Mouse (Mus musculus) thymus, postnatal 4 days (tissue): Measurements from ENCODE around the gene Sorbs1.

ENCODE experiments used
- DNase-seq: peaks from one replicate; pipeline ENCODE4 v3.0.0; 2021

Gene Sorbs1

DNA sequence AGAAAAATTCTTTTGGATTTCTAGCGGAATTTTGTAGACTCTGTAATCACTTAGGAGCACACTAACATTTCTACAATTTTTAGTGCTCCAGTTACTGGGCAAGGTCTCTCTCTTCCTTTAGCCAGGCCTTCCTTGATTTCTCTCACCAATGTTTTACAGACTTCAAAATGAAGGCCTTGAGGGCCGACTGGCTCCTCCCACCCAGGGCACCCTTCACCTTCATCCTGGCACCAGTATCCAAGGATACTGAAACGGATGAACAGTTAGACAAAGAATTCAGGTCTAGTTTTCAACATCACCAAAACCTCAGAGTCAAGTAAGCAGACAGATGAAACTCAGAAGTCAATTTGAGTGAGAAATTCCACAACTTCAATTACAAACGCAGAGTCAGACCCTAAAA, 109.6 kb downstream of the Sorbs1 start:
- DNase-seq = no peak

DNA sequence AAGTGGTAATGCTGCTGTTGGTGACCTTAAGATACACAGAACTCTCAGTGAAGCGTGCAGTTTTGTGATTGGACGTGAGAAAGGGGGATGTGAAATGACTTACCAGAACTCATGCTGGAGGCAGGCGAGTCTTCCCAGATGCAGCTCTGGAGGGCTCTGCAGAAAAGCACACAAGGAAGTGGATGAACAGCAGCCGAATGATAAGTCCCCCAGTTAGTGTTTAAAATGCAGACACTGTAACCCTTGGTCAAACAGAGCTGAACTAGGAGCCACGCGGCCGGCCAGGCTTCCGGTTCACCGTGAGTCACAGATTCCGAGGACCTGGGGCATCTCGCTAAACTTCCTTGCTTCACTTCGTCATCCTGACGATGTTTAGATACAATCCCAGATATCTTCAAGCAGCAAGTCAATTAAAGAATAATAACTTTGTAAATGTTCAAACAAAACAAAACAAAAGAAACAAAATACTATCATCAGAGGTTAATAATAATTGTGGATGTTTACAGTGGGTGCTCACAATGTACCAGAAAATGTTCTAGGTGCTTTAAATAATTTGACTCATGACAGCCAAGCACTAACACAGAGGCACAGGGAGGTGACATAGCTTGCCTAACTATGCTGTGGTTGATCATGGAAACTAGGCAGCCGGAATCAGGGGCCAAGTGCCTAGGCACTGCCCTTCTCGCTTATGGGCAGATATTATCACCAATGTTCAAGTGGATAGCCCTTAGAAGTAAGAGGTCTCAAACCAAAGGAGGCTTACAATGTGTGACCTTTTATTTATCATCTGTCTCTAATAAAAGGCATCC, 111.2 kb downstream of the Sorbs1 start:
- DNase-seq = no peak

DNA sequence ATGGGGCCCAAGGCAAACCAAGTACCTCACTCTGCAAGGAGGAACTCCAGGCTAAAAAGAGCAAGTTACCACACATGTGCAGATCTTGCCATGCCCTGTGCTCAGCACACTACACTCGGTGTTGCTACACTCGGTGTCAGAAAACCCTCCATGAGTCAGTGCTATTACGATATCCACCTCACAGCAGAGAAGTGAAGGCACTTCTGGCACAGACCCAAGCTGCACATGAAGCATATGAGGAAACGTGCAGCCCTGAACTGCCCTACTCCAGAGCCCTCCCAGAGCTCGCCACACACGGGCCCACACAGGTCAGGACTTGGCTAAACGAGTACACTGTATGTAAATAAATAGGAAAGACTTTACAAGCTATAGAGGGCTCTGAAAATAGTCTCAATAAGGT, 112.4 kb downstream of the Sorbs1 start:
- DNase-seq = no peak

DNA sequence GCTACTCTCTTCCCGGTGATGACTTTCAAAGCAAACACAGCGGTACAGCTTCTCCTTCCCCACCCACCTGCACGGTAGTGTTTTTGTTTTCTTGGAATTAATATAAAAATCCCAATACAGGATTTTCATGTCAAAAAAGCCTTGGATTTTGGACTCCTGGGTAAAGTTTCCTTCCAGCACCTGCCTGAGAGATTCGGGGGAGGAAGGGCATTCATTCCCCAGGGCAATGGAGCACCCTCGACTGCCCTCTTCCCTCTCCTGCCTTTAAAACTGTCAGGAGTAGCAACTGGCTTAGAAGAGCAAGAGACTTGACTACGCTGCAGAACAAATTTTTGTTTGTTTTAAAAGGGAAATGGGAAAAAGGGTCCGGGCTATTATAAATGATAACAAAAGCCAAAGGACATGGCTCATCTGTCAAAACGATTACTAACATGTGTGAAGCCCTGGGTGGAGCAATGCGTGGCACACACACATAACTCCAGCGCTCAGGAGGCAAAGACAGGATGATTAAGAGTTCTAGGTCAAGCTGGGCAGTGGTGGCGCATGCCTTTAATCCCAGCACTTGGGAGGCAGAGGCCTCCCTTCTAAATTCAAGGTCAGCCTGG, 113.1 kb downstream of the Sorbs1 start:
- DNase-seq = no peak

DNA sequence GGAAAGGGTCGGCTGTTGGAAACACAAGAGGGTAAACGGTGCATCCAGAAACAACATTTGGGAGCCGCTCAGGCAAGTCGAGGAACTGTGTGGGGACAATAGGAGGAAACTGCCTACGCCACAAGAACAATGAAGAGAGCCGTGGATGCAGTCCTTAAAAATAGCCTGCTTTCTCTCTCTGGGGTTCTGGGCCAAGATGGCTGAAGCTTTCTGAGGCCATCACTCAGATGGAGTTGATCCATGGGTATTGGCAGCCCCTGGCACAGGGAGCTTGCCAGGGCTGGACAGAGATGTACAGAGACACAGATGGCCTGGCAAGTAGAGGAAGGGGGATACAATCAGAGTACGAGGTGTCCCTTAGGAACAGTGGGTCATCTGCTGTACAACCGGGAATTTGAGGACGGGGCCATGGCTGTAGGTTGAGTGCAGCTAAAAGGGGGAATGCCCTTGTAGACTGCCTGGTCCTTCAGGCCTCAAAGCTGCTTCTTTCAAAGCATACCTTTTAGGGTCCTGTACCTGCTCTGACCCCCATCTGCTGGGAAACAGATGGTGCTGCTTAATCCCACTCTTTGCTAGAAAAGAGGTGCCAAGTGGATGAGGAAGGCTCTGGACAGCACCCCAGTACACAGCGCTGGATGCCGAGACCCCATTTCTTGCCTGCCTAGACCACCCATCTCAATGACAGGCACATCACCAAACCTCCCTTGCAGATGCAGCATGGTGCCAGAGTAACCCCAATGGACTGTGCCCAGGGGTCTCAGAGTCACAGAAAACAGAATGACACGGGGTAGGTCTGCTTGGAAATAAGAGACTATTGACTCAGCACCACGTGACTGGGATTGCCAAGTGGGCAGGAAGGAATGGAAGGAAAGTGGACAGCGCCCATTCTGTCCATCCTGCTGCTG, 117.6 kb downstream of the Sorbs1 start:
- DNase-seq = no peak

DNA sequence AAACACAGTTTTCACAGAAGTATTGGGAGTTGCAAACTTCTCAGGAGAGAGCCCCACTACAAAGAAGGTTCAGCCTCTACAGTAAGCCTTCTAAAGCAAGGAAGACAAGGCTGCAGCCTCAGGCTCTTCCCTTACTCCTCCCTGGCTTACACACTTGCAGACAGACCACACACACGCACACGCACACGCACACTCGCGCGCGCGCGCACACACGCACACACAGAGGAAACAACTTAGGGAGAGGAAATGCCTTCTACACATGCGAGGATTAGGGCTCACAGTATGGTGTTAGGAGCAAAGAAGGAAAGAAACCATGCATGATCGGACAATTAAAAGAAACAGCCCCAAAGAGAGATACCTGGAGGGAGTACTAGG, 118.3 kb downstream of the Sorbs1 start:
- peak; percentile 31 for DNase-seq

DNA sequence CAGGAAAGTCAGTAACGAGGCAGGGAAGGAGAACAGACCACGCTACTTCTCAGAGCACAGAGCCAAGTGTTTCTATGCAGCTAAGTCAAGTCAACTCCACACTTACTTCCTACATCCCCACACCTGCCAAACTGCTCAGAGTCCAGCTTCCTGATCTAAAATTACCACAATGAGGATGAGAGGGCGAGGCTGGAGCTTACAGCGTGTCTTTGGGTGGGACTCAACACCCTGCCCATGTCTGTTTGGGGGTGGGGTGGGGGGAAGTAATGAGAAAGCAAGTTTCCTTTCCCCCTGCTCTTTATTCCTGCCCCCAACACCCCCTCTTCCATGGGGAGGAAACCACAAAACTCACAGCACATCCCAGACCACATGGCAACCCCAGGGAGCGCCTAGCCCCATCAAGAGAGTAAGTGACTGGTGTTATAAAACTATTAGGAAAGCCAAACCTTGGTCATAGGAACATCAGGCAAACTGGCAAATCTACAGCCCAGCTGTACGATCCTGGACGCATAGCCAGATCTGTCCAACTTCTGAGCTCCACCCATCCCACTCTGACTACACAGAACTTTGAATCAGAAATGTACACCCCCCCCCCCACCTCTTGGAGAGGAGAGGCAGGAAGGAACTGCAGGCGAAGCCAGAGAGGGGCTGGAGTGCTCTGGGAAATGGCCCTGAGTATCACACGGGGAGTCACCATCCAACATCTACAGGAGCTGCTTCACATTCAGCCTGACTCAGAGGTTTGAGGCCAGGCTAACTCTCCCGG, 118.8 kb downstream of the Sorbs1 start:
- no peak for DNase-seq

DNA sequence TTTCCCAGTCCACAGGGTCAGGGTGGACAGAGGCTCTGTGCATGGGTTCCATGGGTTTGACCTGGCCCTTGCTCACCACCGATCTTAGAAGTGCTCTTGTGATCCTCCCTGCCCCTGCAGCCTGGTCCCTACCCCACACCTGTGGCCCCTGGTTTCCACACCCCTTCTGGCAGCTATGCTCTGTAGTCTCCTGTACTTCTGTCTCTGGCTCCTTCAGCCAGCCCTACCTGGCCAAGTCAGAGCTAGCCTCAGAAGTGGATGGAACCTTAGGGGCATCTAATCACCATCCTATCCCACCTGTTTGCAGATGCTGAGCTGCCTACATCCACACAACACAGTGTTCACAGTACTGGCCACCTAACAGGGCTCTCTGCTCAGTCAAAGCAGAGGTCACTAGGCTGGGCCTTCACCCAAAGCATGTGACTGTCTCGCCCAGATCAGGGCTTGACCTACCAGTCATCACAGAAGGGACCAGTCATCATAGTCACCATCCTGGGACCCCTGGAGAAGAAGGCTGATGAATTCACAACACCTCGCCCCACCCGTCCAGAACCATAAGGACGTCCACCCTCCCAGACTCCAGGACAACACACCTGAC, 120.7 kb downstream of the Sorbs1 start:
- no peak for DNase-seq

DNA sequence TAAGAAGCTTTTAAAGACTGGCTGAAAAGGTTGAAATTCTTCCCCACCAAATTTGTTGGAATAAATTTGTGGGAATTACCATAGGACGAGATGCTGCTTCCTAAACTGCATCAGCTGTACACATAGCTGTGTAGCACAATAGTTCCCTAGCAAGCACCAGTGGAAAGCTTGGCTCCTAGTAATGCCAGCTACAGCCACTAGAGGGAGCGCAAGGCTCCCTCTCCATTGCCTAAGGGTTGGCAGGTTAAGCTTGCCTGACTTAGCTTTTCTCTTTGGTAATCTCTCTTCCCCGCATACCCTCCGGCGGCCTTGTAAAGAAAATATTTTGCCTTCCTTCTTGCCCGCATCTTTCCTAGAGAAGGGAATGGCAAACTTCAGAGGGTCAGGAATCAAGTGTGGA, 122.1 kb downstream of the Sorbs1 start:
- DNase-seq = peak; percentile 84

DNA sequence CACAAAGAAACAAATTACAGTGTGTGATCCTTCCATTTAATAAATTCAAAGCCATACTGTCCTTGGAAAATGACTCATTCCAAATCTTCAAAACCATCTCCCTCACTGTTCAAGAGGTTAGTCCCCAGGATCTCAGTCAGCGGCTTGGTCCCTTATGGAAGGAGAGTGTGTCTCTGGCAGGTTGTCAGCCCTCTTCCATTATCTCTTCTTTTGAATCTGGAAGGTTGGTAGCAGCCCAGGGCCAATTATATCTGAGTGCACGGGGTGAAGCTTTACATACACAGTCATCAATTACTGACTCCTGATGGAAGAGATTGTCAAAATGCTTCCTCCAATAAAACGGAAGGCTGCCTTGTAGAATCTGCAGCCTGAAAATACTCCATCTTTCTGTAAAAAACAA, 126.7 kb downstream of the Sorbs1 start:
- no peak for DNase-seq

DNA sequence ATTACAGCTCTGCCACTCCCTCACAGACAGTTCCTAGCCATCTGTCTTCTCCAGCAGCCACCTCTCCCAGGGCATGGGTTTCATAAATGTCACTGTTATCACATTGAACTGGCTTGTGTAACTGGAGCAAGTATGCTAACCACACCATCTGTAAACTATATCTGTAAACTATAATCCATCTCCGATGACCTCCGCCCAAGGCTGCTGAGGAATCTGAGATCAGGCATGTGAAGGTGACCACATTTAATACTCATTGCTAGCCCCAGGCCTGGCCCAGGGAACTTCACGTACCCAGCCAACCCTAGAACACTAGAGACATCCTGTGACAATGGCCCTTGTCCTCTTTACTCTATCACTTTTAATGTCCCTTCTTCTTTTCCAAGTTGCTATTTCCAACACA, 128.2 kb downstream of the Sorbs1 start:
- DNase-seq = no peak

DNA sequence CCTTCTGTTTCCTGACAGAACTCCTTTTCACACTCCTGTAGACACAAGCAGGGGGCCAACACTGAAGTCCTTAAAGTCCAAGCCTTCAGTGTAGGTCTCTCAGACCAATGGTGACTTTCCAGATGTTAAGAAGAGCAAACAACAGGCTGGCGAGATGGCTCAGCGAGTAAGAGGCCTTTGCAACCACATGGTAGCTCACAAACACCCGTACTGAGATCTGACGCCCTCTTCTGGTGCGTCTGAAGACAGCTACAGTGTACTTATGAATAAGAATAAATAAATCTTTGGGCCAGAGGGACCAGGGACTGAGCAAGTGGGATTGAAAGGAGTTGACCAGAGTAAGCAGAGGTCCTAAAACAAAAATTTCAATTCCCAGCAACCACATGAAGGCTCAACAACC, 129.6 kb downstream of the Sorbs1 start:
- DNase-seq = no peak

DNA sequence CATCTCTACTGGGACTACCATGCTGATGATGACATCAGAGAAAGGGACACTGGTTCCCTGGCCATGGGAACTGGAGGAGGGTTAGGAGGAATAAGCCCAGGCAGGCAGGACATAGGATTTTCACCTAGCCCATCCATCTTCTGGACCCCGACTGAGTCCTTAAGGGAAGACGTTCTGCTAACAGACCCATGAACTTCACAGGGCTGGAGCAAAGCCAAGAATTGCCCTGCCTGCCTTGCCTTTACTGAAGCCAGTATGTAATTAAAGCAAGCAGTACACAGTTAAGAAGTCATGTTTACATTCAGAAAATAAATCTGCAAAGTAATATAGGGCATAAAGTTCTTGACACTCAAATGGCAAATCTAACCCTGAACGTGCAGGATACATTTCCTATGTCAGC, 132.9 kb downstream of the Sorbs1 start:
- DNase-seq = no peak

DNA sequence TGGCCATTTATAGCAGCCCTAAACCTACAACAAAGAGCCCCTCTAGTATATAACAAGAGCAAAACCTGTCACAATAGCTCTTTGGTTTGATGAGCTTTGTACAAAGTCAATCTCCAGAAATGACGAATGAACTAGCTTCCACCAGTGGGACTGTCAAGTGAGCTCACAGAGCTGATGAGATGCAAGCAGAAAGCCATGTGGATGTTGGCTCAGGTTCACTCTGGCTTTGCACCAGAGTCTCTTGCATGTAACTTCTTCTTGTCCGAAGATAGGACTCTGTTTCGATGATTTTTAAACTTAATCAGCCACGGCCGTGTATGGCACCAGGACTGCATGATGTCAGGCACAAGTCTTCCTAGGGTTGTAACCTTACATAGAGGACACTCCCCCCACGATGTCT, 133.6 kb downstream of the Sorbs1 start:
- no peak for DNase-seq

DNA sequence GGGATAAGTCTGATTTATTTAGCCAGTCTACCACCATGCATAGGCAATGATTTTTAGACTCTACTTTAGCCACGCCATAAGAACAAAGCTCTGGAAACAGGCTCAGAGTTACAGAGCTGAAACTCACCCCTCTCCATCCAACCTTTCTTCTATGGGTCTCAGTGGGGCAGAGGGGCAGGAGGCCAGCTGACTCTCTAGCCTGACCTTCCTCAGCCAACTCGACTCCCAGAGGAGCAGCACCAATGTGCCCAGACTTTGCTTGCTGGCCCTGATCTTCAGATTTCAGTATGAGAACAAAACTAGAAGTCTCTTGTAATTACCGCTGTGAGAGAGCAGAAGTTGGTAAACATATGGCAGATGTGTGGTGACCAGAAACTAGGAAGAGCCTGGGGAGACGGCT, 134.5 kb downstream of the Sorbs1 start:
- DNase-seq = no peak

DNA sequence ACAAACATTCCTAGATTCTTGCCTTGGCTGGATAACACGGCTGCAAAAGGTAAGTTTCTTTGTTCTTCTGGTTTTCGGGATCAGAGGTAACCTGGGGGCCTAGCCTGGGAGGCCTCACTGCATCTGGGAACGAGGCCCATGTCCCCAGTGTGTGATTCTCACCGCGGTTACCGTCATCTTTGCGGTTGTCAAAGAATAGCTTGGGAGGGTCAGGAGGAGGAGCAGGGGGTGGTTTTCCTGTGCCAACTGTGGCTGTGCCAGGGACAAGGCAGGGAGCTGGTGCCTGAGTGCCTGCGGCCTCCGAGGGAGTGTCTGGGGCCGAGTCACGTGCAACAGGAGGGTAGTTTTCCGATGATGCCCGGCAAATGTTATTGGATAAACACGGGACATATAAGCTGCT, 135.9 kb downstream of the Sorbs1 start:
- no peak for DNase-seq

DNA sequence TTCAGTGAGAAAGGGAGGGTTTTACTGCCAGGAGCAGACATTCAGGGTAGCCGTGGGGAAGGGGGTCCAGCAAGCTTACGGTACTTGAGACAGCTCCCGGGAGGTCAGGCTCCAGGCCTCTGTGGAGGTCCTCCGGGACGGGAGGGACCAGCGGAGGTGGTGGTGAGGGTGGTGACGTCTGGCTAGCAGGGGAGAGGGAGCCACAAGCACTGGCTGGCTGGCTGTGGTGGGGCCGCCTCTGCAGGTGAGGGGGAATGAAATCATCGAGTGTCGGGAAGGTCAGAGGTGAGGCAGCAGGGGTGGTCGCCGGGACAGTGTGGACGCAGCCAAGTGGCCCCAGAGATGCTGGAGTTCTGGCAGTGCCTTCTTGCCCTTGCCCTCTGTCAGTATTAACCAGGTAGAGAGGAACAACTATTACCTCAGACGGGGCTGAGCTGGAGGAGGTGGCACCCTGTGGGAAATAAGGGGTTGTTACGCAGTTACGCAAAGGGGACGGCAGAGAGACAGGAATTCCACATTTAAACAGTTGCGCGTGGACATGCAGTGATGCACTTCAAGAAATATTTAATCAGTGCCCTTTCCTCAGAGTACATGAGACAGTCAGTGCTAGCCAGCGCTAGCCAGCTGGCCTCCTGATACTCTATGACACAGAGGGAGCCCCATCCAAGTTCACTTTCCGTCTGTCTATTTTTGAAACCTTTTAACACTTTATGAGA, 136.9 kb downstream of the Sorbs1 start:
- no peak for DNase-seq

DNA sequence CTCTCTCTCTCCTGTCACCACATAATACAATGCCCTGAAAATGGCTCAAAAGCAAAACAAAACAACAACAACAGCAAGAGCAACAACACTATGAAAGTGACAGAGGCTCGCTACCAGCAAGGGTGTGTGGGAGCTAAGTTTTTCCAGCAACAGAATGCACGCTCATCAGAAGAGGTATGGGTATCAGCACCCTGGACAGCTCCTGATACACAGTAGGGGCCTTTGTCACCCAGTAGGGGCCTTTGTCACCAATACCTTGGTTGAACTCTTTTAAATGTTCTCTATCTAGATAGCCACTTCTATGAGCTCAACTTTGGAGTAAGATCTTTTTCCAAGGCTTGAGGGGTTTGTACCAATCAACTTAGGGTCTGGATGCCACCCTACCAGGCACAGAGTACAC, 138.9 kb downstream of the Sorbs1 start:
- peak; percentile 45 for DNase-seq

DNA sequence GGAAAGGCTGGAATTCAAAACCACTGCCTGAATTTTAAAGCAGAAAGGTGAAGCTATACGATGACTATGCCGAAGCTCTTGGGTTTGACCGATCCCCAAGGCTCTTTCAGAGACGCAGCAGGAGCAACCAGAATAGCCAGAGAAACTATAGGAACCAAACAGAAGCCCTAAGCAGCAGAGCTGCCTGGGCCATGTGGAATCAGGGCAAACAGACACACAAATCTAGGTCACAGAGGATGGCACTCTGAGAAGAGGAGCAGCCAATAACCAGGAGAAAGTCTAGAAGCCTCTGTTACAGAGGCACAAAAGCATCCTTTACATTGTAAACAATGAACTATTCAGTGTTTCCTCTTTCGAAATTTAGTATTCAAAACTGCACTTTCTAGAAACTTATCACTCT, 140.9 kb downstream of the Sorbs1 start:
- no peak for DNase-seq

DNA sequence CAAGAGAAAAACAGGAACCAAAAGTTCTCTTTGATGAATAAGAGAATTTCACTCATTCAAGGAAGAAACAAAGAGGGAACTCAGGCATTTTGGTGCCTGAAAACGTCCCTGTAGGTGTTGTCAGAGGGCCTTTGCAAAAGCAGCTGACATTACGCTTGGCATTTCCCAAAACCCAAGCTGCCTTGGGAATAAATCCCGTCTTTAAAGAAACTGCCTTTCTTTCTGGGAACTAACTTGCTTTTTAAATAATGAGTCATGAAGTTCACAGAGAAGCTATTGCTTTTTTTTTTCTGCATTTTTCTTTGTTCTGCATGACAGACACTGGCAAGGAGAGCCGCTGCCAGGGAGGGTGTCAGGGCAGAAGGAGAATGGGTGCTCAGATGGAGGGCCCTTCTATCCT, 141.7 kb downstream of the Sorbs1 start:
- no peak for DNase-seq

DNA sequence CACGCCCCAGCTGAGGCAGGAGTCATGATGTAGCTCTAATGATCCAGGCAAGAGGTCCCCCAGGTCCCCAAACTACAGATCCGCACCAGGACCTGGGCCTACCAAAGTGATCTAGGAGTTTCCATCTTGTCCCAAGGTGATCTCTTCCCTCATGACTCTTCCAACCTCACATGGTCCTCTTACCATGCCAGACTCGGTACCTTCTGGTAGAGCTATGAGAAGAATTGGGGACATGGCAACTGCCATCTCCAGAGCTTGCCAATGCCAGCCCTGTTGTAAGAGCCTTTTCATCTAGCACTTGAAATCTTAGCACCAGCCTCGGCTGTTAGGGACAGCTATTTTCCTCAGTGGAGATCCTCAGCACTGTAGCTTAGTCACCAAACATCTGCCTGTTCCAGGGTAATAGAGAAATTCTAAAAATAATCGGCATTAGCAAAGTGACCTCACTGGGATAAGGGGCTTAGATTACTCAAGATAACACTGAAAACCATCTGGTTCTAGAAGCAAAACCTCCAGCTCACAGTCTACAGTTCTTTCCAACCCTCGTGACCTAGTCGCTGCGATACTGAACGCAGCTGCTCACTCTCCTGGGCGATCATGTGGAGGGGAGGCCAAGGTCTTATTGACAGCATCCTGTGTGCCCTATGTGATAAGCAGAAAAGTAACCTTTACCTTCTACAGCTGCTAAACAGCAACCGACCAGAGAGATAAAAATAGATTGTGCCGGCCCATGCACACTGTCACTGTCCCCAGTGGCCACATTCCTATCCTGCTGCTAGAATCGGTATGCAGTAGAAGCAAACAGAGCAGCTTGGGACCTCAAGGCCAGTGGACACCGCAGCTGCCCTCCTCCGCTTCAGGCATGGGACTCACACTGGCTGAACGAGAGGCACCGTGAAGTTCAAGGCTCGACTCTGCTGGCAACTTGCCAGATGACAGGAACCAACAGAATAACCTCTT, 143.4 kb downstream of the Sorbs1 start:
- DNase-seq = no peak
